Comparison of ENCODE assay signal across 8 mouse cellular contexts in the genomic region with DNA sequence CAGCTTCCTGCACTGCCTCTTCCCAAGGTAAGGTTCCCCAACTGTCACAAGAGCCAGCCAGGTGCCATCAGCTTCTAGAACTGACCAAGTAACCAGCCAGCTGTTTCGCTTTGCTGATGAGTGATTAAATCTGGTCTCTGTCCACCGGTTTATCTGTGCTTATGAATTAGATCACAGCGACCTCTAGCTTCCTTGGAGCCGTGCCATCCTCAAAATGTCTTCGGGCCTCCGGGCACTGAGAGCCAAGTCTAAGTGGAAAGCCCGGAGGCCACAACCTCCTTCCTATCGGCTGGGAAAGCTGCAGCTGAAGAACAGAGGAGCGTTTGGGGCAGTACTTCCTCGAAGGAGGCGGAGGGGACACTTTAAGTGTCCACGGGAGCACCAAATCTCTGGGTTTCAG.
DNase-seq lines count a peak whose midpoint lies in the region.

No protein-coding gene starts in this region.

- peak; percentile 19 for DNase-seq in MN1 (ENCODE audit: low spot score)
- peak; percentile 37 to 55 for DNase-seq in adrenal gland, postnatal 4 days (ENCODE audit: low spot score in 2 of 2)
- DNase-seq in heart, adult 8-10 months (ENCODE audit: low spot score), result peak; percentile 60
- peak; percentile 76 for DNase-seq in kidney, postnatal 14 days
- no peak for DNase-seq in neural tube, embryonic 10.5 days (ENCODE audit: extremely low spot score, low spot score)
- DNase-seq in frontal cortex, postnatal 25 days (ENCODE audit: low spot score in 2 of 2), result no peak
- no peak for DNase-seq in Muller cell, postnatal 12 days (ENCODE audit: inconsistent ontology term)
- DNase-seq in right cerebral cortex, postnatal 36 days (ENCODE audit: low spot score in 2 of 2), result no peak

Comparison
In these comparisons a context has a peak if more than half of its experiments do, and no peak if none do; other contexts are left out.
1. DNase-seq: peak in MN1 (single experiment), adrenal gland, postnatal 4 days (2 of 2), heart, adult 8-10 months (single experiment) and kidney, postnatal 14 days (single experiment); none in neural tube, embryonic 10.5 days (single experiment), frontal cortex, postnatal 25 days (0 of 2), Muller cell, postnatal 12 days (single experiment) and right cerebral cortex, postnatal 36 days (0 of 2).